Mouse (Mus musculus): ENCODE data around the gene 3110082J24Rik. TPM values are rescaled to one million over a fixed set of nuclear protein-coding genes. Genes with fewer than 3 reads are reported as not detected.
A peak's percentile ranks its signal among the peaks of the same experiment; 100 is the strongest.
"Not testable (repeated sequence)": the region's sequence is repeated elsewhere in the genome, so short reads cannot be mapped to it uniquely, and the experiment has no call there.

3110082J24Rik gene
- polyA plus RNA-seq, 1 experiment from 2014 or later, result not detected

DNA sequence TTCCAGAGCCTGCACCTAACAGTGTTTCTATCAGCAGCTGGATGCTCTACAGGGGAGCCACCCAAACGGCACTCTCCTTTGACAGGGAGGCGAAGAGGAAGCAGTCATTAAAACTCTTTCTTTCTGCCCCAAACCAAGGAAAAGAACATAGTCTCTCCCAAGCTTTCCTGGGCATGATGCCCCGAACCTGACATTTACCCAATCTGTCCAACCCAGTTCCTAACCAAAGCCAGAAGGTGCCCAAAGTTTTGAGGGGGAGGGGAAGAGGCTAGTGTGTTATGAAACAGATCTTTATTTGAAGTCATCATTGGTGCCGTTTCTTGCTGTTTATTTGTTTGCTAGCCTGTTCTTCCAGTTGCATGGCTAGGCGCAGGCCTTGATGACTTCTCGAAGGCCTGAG lies 10.2 kb downstream of the 3110082J24Rik start:
- Histone ChIP-seq H3K4me1 (peaks cover 10% of the 10 kb centered on the region), H3K27ac (no peak overlapping the region), H3K27me3 (ENCODE audit: low read depth, poor library complexity, severe bottlenecking) (no peaks in the 10 kb centered on the region), H3K36me3 (no peaks in the 10 kb centered on the region), H3K4me3 (no peak overlapping the region), H3K9me3 (replicated peaks) (no peaks in the 10 kb centered on the region)
- no peak for DNase-seq (ENCODE audit: low spot score)
- 64% methylated on average over 6 of the region's 6 CpGs for WGBS

DNA sequence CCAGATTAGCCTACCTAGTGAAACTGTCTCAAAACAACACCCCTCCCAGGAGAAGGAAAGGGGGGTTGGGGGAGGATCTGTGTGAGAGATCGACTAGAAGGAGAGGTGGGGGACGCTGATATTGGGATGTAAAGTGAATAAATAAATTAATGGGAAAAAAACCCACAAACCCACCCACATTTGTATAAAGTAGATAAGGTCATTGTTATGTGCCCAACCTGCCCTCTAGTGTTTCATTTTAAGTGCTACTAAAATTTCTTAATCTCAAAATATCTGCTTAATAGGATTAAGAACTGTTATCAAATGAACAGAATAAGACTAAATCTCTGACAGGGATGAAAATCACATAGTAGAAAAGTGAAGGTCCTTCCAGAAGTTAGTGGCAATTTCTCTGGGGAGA lies 11.5 kb downstream of the 3110082J24Rik start:
- Histone ChIP-seq H3K9me3 (replicated peaks) (no peaks in the 10 kb centered on the region), H3K4me1 (peaks cover 10% of the 10 kb centered on the region), H3K27ac (no peak overlapping the region), H3K4me3 (no peak overlapping the region), H3K36me3 (no peaks in the 10 kb centered on the region), H3K27me3 (ENCODE audit: low read depth, poor library complexity, severe bottlenecking) (no peaks in the 10 kb centered on the region)
- 73% methylated on average over 2 of the region's 2 CpGs for WGBS
- no peak for DNase-seq (ENCODE audit: low spot score)

DNA sequence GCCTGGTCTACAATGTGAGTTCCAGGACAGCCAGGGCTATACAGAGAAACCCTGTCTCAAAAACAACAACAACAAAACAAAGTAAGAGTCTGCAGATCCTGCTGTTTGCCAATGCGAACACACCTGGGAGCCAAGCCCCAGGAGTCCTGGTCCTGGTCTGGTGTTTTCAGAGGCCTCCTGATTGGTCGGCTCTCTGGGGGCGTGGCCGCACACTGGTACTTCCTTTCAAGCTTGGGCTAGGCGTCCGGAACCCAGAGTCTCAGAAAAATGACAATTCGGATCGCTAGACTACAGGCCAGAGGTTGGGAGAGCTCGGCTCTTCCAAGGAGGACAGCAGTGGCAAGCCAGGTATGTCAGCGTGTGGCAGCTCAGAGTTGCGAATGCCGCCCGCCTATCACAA lies 13.2 kb downstream of the 3110082J24Rik start:
- Histone ChIP-seq H3K27ac (no peak overlapping the region), H3K4me3 (no peak overlapping the region), H3K4me1 (peaks cover 6% of the 10 kb centered on the region), H3K9me3 (replicated peaks) (no peaks in the 10 kb centered on the region), H3K36me3 (no peaks in the 10 kb centered on the region), H3K27me3 (ENCODE audit: low read depth, poor library complexity, severe bottlenecking) (no peaks in the 10 kb centered on the region)
- 58% methylated on average over 13 of the region's 13 CpGs for WGBS
- no peak for DNase-seq (ENCODE audit: low spot score)

DNA sequence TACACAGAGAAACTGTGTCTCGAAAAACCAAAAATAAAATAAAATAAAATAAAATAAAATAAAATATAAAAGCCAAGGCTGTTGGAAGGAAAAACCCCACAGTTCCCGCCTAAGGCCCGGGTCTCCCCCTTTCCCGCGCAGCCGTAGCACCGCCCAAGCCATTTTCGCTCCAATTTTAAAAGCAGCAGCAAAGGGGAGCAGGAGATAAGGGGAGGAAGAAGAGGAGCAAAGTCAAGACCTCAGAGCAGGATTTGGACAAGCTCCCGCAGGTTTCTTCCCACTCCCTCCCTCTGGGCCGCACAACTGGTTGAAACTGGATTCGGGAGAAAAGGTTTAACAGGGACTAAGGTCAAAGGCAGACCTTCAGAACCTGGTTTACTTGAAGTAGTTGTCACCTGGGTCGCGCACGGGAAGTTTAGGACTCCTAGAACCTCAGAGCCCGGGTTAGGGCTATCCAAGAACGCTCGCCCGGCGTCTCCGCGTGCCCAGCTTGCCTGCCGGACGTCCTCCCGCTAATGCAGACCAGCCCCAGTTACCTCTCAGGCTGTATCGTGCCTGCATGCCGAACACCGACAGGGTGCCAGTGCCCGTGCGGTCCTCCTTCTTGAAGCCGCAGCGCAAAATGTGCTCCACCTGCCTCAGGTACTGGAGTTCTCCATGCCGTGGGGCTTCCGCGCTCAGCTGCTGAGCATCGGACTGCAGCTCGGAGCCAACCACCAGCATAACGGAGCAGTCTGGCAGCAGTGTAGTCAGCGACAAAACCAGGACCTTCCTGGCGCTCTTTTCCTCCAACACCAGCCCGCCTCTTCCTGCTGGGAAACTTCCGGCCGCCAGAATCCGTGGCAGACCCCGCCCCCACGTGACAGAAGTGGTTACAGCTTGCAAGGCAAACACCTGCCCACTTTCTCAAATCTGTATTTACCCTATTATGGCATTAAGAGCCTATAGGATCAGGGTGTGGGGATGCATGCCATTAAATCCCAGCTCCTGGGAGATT lies 32.8 kb downstream of the 3110082J24Rik start, which contains the start of gene Tyms:
Gene Tyms (minus strand): TSS at position 793 of the 997 bp plus-strand sequence.
- H3K4me1 ChIP-seq, result peaks cover 17% of the 10 kb centered on the region
- DNase-seq (ENCODE audit: low spot score), result peak; percentile 92
- WGBS, result 2% methylated on average over 45 of the region's 45 CpGs
- H3K36me3 ChIP-seq, result peaks cover 37% of the 10 kb centered on the region
- H3K4me3 ChIP-seq, result peak within 1 kb of the TSS; percentile 76
- H3K27ac ChIP-seq, result peak within 1 kb of the TSS; percentile 94
- no peaks in the 10 kb centered on the region for H3K27me3 ChIP-seq (ENCODE audit: low read depth, poor library complexity, severe bottlenecking)
- no peaks in the 10 kb centered on the region for H3K9me3 ChIP-seq (replicated peaks)

DNA sequence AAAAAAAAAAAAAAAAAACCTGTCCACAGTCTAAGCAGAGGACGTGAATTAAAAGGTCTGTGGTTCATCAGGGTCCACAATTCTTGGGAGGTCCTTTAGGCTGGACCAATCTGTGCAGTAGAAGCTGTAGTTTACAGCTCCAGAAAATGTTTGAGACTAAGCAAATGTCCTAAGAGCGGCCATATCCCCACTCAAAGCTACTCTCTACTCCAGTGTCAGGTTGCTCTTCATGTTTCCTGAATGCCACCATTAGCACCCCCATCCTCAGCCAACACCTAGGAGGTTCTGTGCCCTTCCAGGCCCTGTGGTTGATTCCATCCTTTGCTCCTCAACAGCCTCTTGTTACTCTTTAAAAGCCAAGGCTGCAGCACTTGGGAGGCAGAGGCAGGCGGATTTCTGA lies 33.5 kb downstream of the 3110082J24Rik start:
- no peak for DNase-seq (ENCODE audit: low spot score)
- H3K9me3 ChIP-seq (replicated peaks), result no peaks in the 10 kb centered on the region
- peak overlapping the region; percentile 76 for H3K4me3 ChIP-seq
- peak overlapping the region; percentile 94 for H3K27ac ChIP-seq
- 66% methylated on average over 3 of the region's 3 CpGs for WGBS
- peaks cover 25% of the 10 kb centered on the region for H3K4me1 ChIP-seq
- no peaks in the 10 kb centered on the region for H3K27me3 ChIP-seq (ENCODE audit: low read depth, poor library complexity, severe bottlenecking)
- peaks cover 45% of the 10 kb centered on the region for H3K36me3 ChIP-seq

DNA sequence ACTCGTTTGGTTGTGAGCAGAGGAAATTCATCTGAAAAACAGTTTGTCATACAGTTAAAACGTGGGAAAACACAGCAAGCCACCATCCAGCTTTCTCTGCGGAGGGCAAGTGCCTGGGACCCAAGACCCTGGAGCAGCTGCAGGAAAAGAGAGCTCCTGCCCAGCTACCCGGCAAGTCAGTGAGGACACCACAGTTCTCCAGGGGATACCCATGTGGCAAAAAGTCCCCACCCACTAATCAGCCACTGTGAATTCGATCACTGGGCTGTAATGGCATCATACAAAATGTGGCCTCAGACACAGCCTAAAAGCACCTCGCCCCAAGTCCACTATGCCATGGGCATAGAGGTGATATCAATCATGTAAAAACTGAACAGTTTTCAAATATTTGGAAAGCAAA lies 34.2 kb downstream of the 3110082J24Rik start:
- DNase-seq (ENCODE audit: low spot score), result no peak
- WGBS, result 83% methylated on average over 6 of the region's 6 CpGs
- no peaks in the 10 kb centered on the region for H3K9me3 ChIP-seq (replicated peaks)
- H3K27me3 ChIP-seq (ENCODE audit: low read depth, poor library complexity, severe bottlenecking), result no peaks in the 10 kb centered on the region
- peaks cover 25% of the 10 kb centered on the region for H3K4me1 ChIP-seq
- peak overlapping the region; percentile 76 for H3K4me3 ChIP-seq
- peaks cover 52% of the 10 kb centered on the region for H3K36me3 ChIP-seq
- no peak overlapping the region for H3K27ac ChIP-seq

DNA sequence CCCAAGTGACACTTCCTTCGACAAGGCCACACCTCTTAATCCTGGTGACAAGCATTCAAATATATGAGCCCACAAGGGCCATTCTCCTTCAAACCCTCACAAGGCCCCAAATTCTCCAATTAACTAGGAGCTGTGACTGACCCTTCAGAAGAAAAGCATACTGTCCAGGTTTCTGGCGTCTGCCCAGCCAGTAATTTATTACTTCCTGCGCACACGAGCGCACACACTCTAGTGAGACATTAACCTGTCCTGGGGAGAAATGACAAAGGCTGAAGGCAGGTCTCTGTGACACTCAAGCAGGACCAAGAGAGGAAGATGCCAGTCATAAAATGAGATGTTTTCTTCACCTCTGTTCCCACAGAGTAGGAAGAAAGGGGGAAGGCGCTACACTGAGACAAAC lies 38.2 kb downstream of the 3110082J24Rik start:
- Histone ChIP-seq H3K9me3 (replicated peaks) (no peaks in the 10 kb centered on the region), H3K27me3 (ENCODE audit: low read depth, poor library complexity, severe bottlenecking) (no peaks in the 10 kb centered on the region), H3K36me3 (peaks cover 91% of the 10 kb centered on the region), H3K4me3 (no peak overlapping the region), H3K27ac (no peak overlapping the region), H3K4me1 (peaks cover 22% of the 10 kb centered on the region)
- DNase-seq (ENCODE audit: low spot score), result no peak
- 50% methylated on average over 6 of the region's 6 CpGs for WGBS

DNA sequence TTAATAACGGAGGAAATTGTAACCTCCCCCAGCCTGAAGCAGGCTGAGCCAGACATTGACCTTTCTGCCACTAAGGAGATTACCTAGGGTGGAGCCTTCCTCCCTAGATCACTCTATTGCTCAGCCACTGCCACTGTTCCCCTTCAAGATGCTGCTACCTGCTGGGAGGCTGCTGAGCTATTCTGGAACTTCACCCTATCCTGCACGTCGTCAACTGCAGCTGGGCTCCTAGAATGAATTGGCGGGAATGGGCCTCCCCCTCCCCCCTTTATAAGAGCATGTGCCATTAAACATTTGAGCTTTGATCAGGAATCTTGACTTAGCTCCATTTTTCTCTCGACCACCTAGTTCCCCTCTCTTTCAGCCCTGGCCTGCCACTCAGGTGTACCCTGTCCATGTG lies 46.3 kb downstream of the 3110082J24Rik start:
- WGBS, result 83% methylated on average over 5 of the region's 5 CpGs
- peaks cover 59% of the 10 kb centered on the region for H3K36me3 ChIP-seq
- not testable (repeated sequence) for H3K9me3 ChIP-seq (replicated peaks); H3K4me1 ChIP-seq; DNase-seq (ENCODE audit: low spot score); H3K27ac ChIP-seq; H3K27me3 ChIP-seq (ENCODE audit: low read depth, poor library complexity, severe bottlenecking); H3K4me3 ChIP-seq

DNA sequence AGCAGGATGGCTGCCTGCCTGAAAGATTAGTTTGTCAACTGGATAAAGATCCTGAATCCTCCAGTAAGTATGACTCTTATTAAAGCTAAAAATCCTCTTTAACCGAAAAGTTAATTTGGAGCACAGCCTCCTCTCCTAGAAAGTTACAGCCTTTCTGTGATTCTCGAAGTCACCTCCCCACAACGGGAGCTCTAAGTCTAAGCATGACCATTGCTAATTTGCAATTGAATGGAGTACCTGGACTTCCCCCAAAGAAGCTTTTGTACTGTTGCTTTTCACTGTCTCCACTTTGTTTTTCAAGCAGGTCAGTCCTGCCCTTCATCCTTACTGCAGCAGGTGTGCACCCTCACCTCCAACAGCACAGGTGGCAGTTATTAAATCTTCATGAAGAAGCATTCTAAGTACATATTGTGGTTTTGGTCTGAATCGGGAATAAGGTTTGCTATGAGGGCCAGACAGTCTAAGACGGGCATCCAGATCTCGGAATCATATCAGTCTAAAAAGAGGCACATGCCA lies 47.6 kb downstream of the 3110082J24Rik start:
- H3K27ac ChIP-seq, result no peak overlapping the region
- peaks cover 46% of the 10 kb centered on the region for H3K36me3 ChIP-seq
- no peaks in the 10 kb centered on the region for H3K9me3 ChIP-seq (replicated peaks)
- H3K27me3 ChIP-seq (ENCODE audit: low read depth, poor library complexity, severe bottlenecking), result no peaks in the 10 kb centered on the region
- no peaks in the 10 kb centered on the region for H3K4me1 ChIP-seq
- H3K4me3 ChIP-seq, result no peak overlapping the region
- no peak for DNase-seq (ENCODE audit: low spot score)
- 88% methylated on average over 6 of the region's 6 CpGs for WGBS

Other genes with a start within 250 kb of the 3110082J24Rik start
- not detected in 2 replicates for gene Il6, start 93.0 kb downstream of the 3110082J24Rik start, polyA plus RNA-seq (2016; fragmentation: Nextera tagmentation; extraction: Ambion mirVana)
- gene Tyms, start 32.5 kb downstream of the 3110082J24Rik start, polyA plus RNA-seq (2016; fragmentation: Nextera tagmentation; extraction: Ambion mirVana), result 404 and 416 TPM in 2 replicates
- 0.23 and 0.46 TPM in 2 replicates for gene Garem2, start 925 bp downstream of the 3110082J24Rik start, polyA plus RNA-seq (2016; fragmentation: Nextera tagmentation; extraction: Ambion mirVana)
- 105 and 119 TPM in 2 replicates for gene Hadha, start 49.1 kb upstream of the 3110082J24Rik start, polyA plus RNA-seq (2016; fragmentation: Nextera tagmentation; extraction: Ambion mirVana)
- gene Hadhb, start 49.2 kb upstream of the 3110082J24Rik start, polyA plus RNA-seq (2016; fragmentation: Nextera tagmentation; extraction: Ambion mirVana), result 120 and 126 TPM in 2 replicates
- gene Adgrf3, start 99.6 kb upstream of the 3110082J24Rik start, polyA plus RNA-seq (2016; fragmentation: Nextera tagmentation; extraction: Ambion mirVana), result not detected in 2 replicates
- gene Selenoi, start 126.5 kb upstream of the 3110082J24Rik start, polyA plus RNA-seq (2016; fragmentation: Nextera tagmentation; extraction: Ambion mirVana), result 19.4 TPM in 2 replicates
- 0.28 TPM in 1 of 2 replicates, not detected in the other for gene Drc1, start 175.3 kb upstream of the 3110082J24Rik start, polyA plus RNA-seq (2016; fragmentation: Nextera tagmentation; extraction: Ambion mirVana)

Measured in limb, embryonic 10.5 days (tissue).